Mouse (Mus musculus) liver, embryonic 11.5 days (tissue): ENCODE measurements at regions not wholly inside any gene's neighbourhood (a gene's known extent, or its start where the extent isn't known, plus 50 kb on each side); places are given as distances from the start of the nearest gene placed in this dataset.

Experiments
- ATAC-seq: fragments of 200-750 bp; cut with Nextera tagmentation; replicated peaks from 2 replicates; pipeline ENCODE4 v1.8.0; 2017; ENCODE audit warnings: moderate number of reproducible peaks, mild to moderate bottlenecking, moderate TSS enrichment, moderate library complexity; ENCODE audit not compliant: low FRiP score
- DNase-seq: peaks from one replicate; pipeline ENCODE4 v3.0.0-alpha.2; 2017; ENCODE audit warnings: low spot score
- H3K27ac ChIP-seq: fragments of 300-500 bp; sonication (generic); 2 replicates; pipeline ENCODE4 v1.5.1; 2014; ENCODE audit warnings: mild to moderate bottlenecking, low read depth, low read length, control low read depth
- H3K27me3 ChIP-seq: fragments of 300-500 bp; sonication (generic); replicated peaks from 2 replicates; pipeline ENCODE4 v1.6.1; 2014; ENCODE audit warnings: low read length, mixed read lengths; ENCODE audit not compliant: control insufficient read depth, insufficient read depth
- H3K36me3 ChIP-seq: fragments of 300-500 bp; sonication (generic); 2 replicates; pipeline ENCODE4 v1.6.1; 2014; ENCODE audit warnings: mild to moderate bottlenecking, low read length, moderate library complexity, mixed read lengths; ENCODE audit not compliant: control insufficient read depth, insufficient read depth
- H3K4me1 ChIP-seq: fragments of 300-500 bp; sonication (generic); replicated peaks from 2 replicates; pipeline ENCODE4 v1.6.1; 2014; ENCODE audit warnings: low read length, mixed read lengths; ENCODE audit not compliant: control insufficient read depth, insufficient read depth
- H3K4me2 ChIP-seq: fragments of 300-500 bp; sonication (generic); 2 replicates; pipeline ENCODE4 v1.6.1; 2014; ENCODE audit warnings: mild to moderate bottlenecking, control low read depth, moderate library complexity
- H3K4me3 ChIP-seq: fragments of 300-500 bp; sonication (generic); 2 replicates; pipeline ENCODE4 v1.5.1; 2014; ENCODE audit warnings: low read depth, low read length, control low read depth
- H3K9ac ChIP-seq: fragments of 300-500 bp; sonication (generic); 2 replicates; pipeline ENCODE4 v1.6.1; 2014; ENCODE audit warnings: low read depth, low read length, control low read depth
- H3K9me3 ChIP-seq: fragments of 300-500 bp; sonication (generic); 2 replicates; pipeline ENCODE4 v1.6.1; 2016; ENCODE audit warnings: low read length, inconsistent platforms, mixed read lengths; ENCODE audit not compliant: control insufficient read depth
- WGBS: fragments of 180-500 bp; shearing (Covaris S2); extraction: QIAGEN DNeasy Blood & Tissue Kit; methylation state at CpG from one replicate; pipeline ENCODE4 v1.1.7; 2014; 5-methylcytosine and 5-hydroxymethylcytosine counted together

GRCm38 (mm10) chr7:73325503-73325902, 49.8 kb upstream of the Rgma start:
- Histone ChIP-seq H3K4me3 (no peak overlapping the region), H3K9ac (no peak overlapping the region), H3K27me3 (no peaks in the 10 kb centered on the region), H3K9me3 (no peaks in the 10 kb centered on the region), H3K4me1 (no peaks in the 10 kb centered on the region), H3K4me2 (no peak overlapping the region), H3K27ac (no peak overlapping the region), H3K36me3 (no peaks in the 10 kb centered on the region)
- DNase-seq, result no peak
- 92% methylated on average over 5 of the region's 5 CpGs for WGBS
- no peak for ATAC-seq
